In genomic region chr10:37279316-37279715, GRCm38 (mm10) we compare ENCODE assay signal across 31 mouse cellular contexts.
A peak's percentile ranks its signal among the peaks of the same experiment; 100 is the strongest.
DNase-seq lines count a peak whose midpoint lies in the region; ATAC-seq and TF ChIP-seq lines count a peak whose summit lies in the region.
"Had no signal": no experiment of that assay in that cellular context is flagged by ENCODE, and none has a peak within 500 bp of the region (broad histone marks: within the 10 kb centered on the region; RNA-seq: fewer than 3 reads in every experiment).

No protein-coding gene starts in this region.

- no peak overlapping the region for H3K4me3 ChIP-seq in embryonic facial prominence, embryonic 14.5 days (ENCODE audit: low read depth, low read length)
- H3K4me3 ChIP-seq in embryonic facial prominence, embryonic 10.5 days = no peak overlapping the region
- no peak overlapping the region for H3K4me3 ChIP-seq in limb, embryonic 14.5 days (replicated peaks; ENCODE audit: low read length)
- no peak overlapping the region for H3K4me3 ChIP-seq in limb, embryonic 10.5 days
- no peak overlapping the region for H3K4me3 ChIP-seq in neural tube, embryonic 11.5 days (ENCODE audit: low read depth, low read length)
- H3K4me3 ChIP-seq in gastrocnemius, adult 2 months = no peak overlapping the region
- H3K4me3 ChIP-seq: embryonic facial prominence, embryonic 12.5 days; erythroblast, embryonic 14.5 days; forebrain, embryonic 12.5 days; kidney, embryonic 15.5 days; layer of hippocampus, adult 2 months; left cerebral cortex, adult 2 months; limb, embryonic 13.5 days; liver, embryonic 12.5 days; midbrain, embryonic 13.5 days; neural tube, embryonic 13.5 days had no signal

- H3K27ac ChIP-seq in embryonic facial prominence, embryonic 14.5 days (replicated peaks; ENCODE audit: low read depth, low read length) = no peak overlapping the region
- H3K27ac ChIP-seq in embryonic facial prominence, embryonic 10.5 days (replicated peaks) = no peak overlapping the region
- no peak overlapping the region for H3K27ac ChIP-seq in limb, embryonic 14.5 days (replicated peaks; ENCODE audit: low read depth, low read length)
- no peak overlapping the region for H3K27ac ChIP-seq in limb, embryonic 10.5 days
- H3K27ac ChIP-seq in neural tube, embryonic 11.5 days (ENCODE audit: low read depth, low read length) = no peak overlapping the region
- H3K27ac ChIP-seq in gastrocnemius, adult 2 months = no peak overlapping the region
- H3K27ac ChIP-seq: embryonic facial prominence, embryonic 12.5 days; forebrain, embryonic 12.5 days; hindbrain, embryonic 14.5 days; kidney, embryonic 15.5 days; layer of hippocampus, adult 2 months; left cerebral cortex, adult 2 months; limb, embryonic 13.5 days; liver, embryonic 12.5 days; midbrain, embryonic 13.5 days; neural tube, embryonic 13.5 days had no signal

- H3K36me3 ChIP-seq in embryonic facial prominence, embryonic 14.5 days (ENCODE audit: control insufficient read depth, insufficient read depth, low read length) = no peaks in the 10 kb centered on the region
- H3K36me3 ChIP-seq in embryonic facial prominence, embryonic 10.5 days (replicated peaks) = no peaks in the 10 kb centered on the region
- no peaks in the 10 kb centered on the region for H3K36me3 ChIP-seq in limb, embryonic 14.5 days (ENCODE audit: control insufficient read depth, insufficient read depth, low read length)
- no peaks in the 10 kb centered on the region for H3K36me3 ChIP-seq in limb, embryonic 10.5 days
- H3K36me3 ChIP-seq in neural tube, embryonic 11.5 days (ENCODE audit: control insufficient read depth, insufficient read depth, low read length) = no peaks in the 10 kb centered on the region
- H3K36me3 ChIP-seq: embryonic facial prominence, embryonic 12.5 days; forebrain, embryonic 12.5 days; G1E; kidney, embryonic 15.5 days; limb, embryonic 13.5 days; liver, embryonic 12.5 days; midbrain, embryonic 13.5 days; neural tube, embryonic 13.5 days had no signal

- intact Hi-C loops in gastrocnemius, adult 2 months (cut with DNase I) = no loop called here

- H3K9me3 ChIP-seq in embryonic facial prominence, embryonic 14.5 days (ENCODE audit: control insufficient read depth, low read length) = 0 out of 2 replicates have a peak, but pooled peaks cover 2% of the 10 kb centered on the region
- H3K9me3 ChIP-seq in embryonic facial prominence, embryonic 10.5 days = no peaks in the 10 kb centered on the region
- no peaks in the 10 kb centered on the region for H3K9me3 ChIP-seq in limb, embryonic 14.5 days (ENCODE audit: control insufficient read depth, low read length)
- no peaks in the 10 kb centered on the region for H3K9me3 ChIP-seq in limb, embryonic 10.5 days (replicated peaks)
- H3K9me3 ChIP-seq in neural tube, embryonic 11.5 days (ENCODE audit: control insufficient read depth, low read length) = no peaks in the 10 kb centered on the region
- H3K9me3 ChIP-seq: embryonic facial prominence, embryonic 12.5 days; forebrain, embryonic 12.5 days; G1E; kidney, embryonic 15.5 days; limb, embryonic 13.5 days; liver, embryonic 12.5 days; midbrain, embryonic 13.5 days; neural tube, embryonic 13.5 days had no signal

- ATAC-seq in embryonic facial prominence, embryonic 14.5 days (ENCODE audit: low read depth) = no peak
- no peak for ATAC-seq in limb, embryonic 14.5 days (ENCODE audit: low FRiP score, low read depth)
- ATAC-seq in neural tube, embryonic 11.5 days (ENCODE audit: insufficient read depth, low FRiP score, low TSS enrichment) = no peak
- ATAC-seq: midbrain, embryonic 13.5 days had no signal

- H3K27me3 ChIP-seq in embryonic facial prominence, embryonic 14.5 days (replicated peaks; ENCODE audit: control insufficient read depth, insufficient read depth, low read length) = no peaks in the 10 kb centered on the region
- H3K27me3 ChIP-seq in embryonic facial prominence, embryonic 10.5 days (replicated peaks; ENCODE audit: low read depth, poor library complexity, severe bottlenecking) = no peaks in the 10 kb centered on the region
- no peaks in the 10 kb centered on the region for H3K27me3 ChIP-seq in limb, embryonic 14.5 days (ENCODE audit: control insufficient read depth, insufficient read depth, low read length)
- H3K27me3 ChIP-seq in limb, embryonic 10.5 days (ENCODE audit: low read depth, poor library complexity, severe bottlenecking) = no peaks in the 10 kb centered on the region
- no peaks in the 10 kb centered on the region for H3K27me3 ChIP-seq in neural tube, embryonic 11.5 days (ENCODE audit: control insufficient read depth, insufficient read depth, low read length)
- H3K27me3 ChIP-seq: embryonic facial prominence, embryonic 12.5 days; forebrain, embryonic 12.5 days; kidney, embryonic 15.5 days; limb, embryonic 13.5 days; liver, embryonic 12.5 days; midbrain, embryonic 13.5 days; neural tube, embryonic 13.5 days had no signal

- no peak for TF ChIP-seq CTCF in gastrocnemius, adult 2 months (IDR thresholded peaks at IDR 0.05)

- peak; percentile 43 for DNase-seq in embryonic facial prominence, embryonic 14.5 days (ENCODE audit: low spot score)
- DNase-seq in embryonic facial prominence, embryonic 10.5 days (ENCODE audit: low spot score) = no peak
- DNase-seq in limb, embryonic 14.5 days (ENCODE audit: low spot score) = peak; percentile 7
- no peak for DNase-seq in limb, embryonic 10.5 days (ENCODE audit: low spot score)
- peak; percentile 14 for DNase-seq in neural tube, embryonic 11.5 days (ENCODE audit: low spot score)
- no peak for DNase-seq in neural tube, embryonic 10.5 days (ENCODE audit: extremely low spot score, low spot score)
- DNase-seq in gastrocnemius, adult 2 months = no peak
- no peak for DNase-seq in kidney, postnatal 14 days
- DNase-seq: adrenal gland, adult 8-10 months; cerebellum, adult 8-10 months; cerebellum, postnatal 36 days; gastrocnemius, postnatal 14 days; kidney, adult 18-20 months; kidney, postnatal 36 days; lung, adult 2 months; right cerebral cortex, postnatal 4 days; thymus, adult 2 months; thymus, postnatal 36 days had no signal

- no peak overlapping the region for H3K4me2 ChIP-seq in embryonic facial prominence, embryonic 14.5 days (ENCODE audit: low read depth, low read length)
- no peak overlapping the region for H3K4me2 ChIP-seq in limb, embryonic 14.5 days (replicated peaks; ENCODE audit: low read depth, low read length, severe bottlenecking)
- H3K4me2 ChIP-seq in neural tube, embryonic 11.5 days (ENCODE audit: low read depth) = no peak overlapping the region
- H3K4me2 ChIP-seq: embryonic facial prominence, embryonic 12.5 days; forebrain, embryonic 12.5 days; heart, embryonic 11.5 days; hindbrain, embryonic 14.5 days; kidney, embryonic 15.5 days; limb, embryonic 13.5 days; liver, embryonic 12.5 days; midbrain, embryonic 13.5 days; neural tube, embryonic 13.5 days had no signal

- 43% methylated on average over 1 of the region's 1 CpGs for WGBS in embryonic facial prominence, embryonic 14.5 days
- 74% methylated on average over 1 of the region's 1 CpGs for WGBS in embryonic facial prominence, embryonic 10.5 days
- 73% methylated on average over 1 of the region's 1 CpGs for WGBS in limb, embryonic 14.5 days
- 83% methylated on average over 1 of the region's 1 CpGs for WGBS in limb, embryonic 10.5 days
- WGBS in neural tube, embryonic 11.5 days = 68% methylated on average over 1 of the region's 1 CpGs

- no peaks in the 10 kb centered on the region for H3K4me1 ChIP-seq in embryonic facial prominence, embryonic 14.5 days (ENCODE audit: control insufficient read depth, insufficient read depth, low read length)
- H3K4me1 ChIP-seq in embryonic facial prominence, embryonic 10.5 days = no peaks in the 10 kb centered on the region
- no peaks in the 10 kb centered on the region for H3K4me1 ChIP-seq in limb, embryonic 14.5 days (ENCODE audit: control insufficient read depth, insufficient read depth, low read length)
- H3K4me1 ChIP-seq in limb, embryonic 10.5 days = no peaks in the 10 kb centered on the region
- no peaks in the 10 kb centered on the region for H3K4me1 ChIP-seq in neural tube, embryonic 11.5 days (ENCODE audit: control insufficient read depth, insufficient read depth, low read length)
- H3K4me1 ChIP-seq: embryonic facial prominence, embryonic 12.5 days; forebrain, embryonic 12.5 days; kidney, embryonic 15.5 days; limb, embryonic 13.5 days; midbrain, embryonic 13.5 days; neural tube, embryonic 13.5 days had no signal

- H3K9ac ChIP-seq in embryonic facial prominence, embryonic 14.5 days (ENCODE audit: low read depth, low read length) = no peak overlapping the region
- no peak overlapping the region for H3K9ac ChIP-seq in limb, embryonic 14.5 days (ENCODE audit: low read depth, low read length, severe bottlenecking)
- no peak overlapping the region for H3K9ac ChIP-seq in neural tube, embryonic 11.5 days (ENCODE audit: low read length)
- H3K9ac ChIP-seq: embryonic facial prominence, embryonic 12.5 days; forebrain, embryonic 12.5 days; hindbrain, embryonic 14.5 days; kidney, embryonic 15.5 days; limb, embryonic 13.5 days; liver, embryonic 12.5 days; midbrain, embryonic 13.5 days; neural tube, embryonic 13.5 days had no signal

- no peak for TF ChIP-seq POLR2A in limb, embryonic 14.5 days (IDR thresholded peaks at IDR 0.05; ENCODE audit: borderline replicate concordance, extremely low read depth, insufficient read depth, insufficient read length)

Comparison
In these comparisons a context has a peak if more than half of its experiments do, and no peak if none do; other contexts are left out.
1. DNase-seq: peak in embryonic facial prominence, embryonic 14.5 days (single experiment), limb, embryonic 14.5 days (single experiment) and neural tube, embryonic 11.5 days (single experiment); none in embryonic facial prominence, embryonic 10.5 days (single experiment), limb, embryonic 10.5 days (single experiment), neural tube, embryonic 10.5 days (single experiment), gastrocnemius, adult 2 months (single experiment) and kidney, postnatal 14 days (single experiment).